Mouse (Mus musculus) cerebellum, adult 2 months (tissue): ENCODE data around the gene Wfs1.

ENCODE experiments used
- CTCF ChIP-seq: fragments of 200-500 bp; IDR thresholded peaks from 2 replicates; pipeline ENCODE4 v1.5.1; 2011; ENCODE audit warnings: low read depth, mild to moderate bottlenecking, control low read depth, low read length, moderate library complexity, borderline replicate concordance; ENCODE audit not compliant: insufficient read depth
- POLR2A ChIP-seq: fragments of 200-500 bp; IDR thresholded peaks from 2 replicates; pipeline ENCODE4 v1.6.1; 2011; ENCODE audit warnings: low read length, control low read depth, borderline replicate concordance; ENCODE audit not compliant: insufficient read depth

DNA sequence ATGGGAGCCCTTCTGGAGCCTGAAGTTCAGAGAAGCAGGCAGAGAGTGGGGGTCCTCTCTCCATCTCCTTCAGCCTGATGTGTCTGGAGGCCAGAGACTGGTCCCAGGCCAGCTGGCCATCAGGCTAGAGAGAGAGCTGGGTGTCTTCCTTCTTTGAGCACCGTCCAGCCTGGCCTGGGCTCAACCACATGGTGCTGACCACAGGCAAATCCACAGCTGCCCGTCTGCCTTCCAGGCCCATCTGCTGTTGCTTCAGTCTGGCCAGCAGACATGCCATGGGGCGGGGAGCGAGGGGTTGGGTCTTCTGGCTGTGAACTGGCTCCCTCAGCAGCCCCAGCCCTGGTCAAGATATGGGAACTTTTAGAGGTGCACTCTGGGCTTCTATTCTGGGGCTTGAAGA lies 72.4 kb downstream of the Wfs1 start:
- TF ChIP-seq CTCF (no peak), POLR2A (no peak)
